Mouse (Mus musculus): Measurements from ENCODE around the gene Vps53. TPM values are rescaled to one million over a fixed set of nuclear protein-coding genes. Genes with fewer than 3 reads are reported as not detected.
"Not testable (repeated sequence)": the region's sequence is repeated elsewhere in the genome, so short reads cannot be mapped to it uniquely, and the experiment has no call there.

Gene Vps53
- polyA plus RNA-seq, 1 experiment from 2014 or later = 44.8 TPM

GRCm38 (mm10) chr11:76009101-76009500 lies 170.3 kb downstream of the Vps53 start:
- no peak overlapping the region for H3K4me3 ChIP-seq (ENCODE audit: low read depth, low read length)
- 62% methylated on average over 6 of the region's 6 CpGs for WGBS
- H3K9me3 ChIP-seq (ENCODE audit: control insufficient read depth) = no peaks in the 10 kb centered on the region
- no peak overlapping the region for H3K27ac ChIP-seq (ENCODE audit: low read depth, low read length)
- ATAC-seq = no peak
- H3K36me3 ChIP-seq (ENCODE audit: control insufficient read depth, insufficient read depth) = no peaks in the 10 kb centered on the region
- no peaks in the 10 kb centered on the region for H3K27me3 ChIP-seq (replicated peaks; ENCODE audit: control insufficient read depth, insufficient read depth, low read length)
- H3K4me1 ChIP-seq (replicated peaks; ENCODE audit: control insufficient read depth, insufficient read depth, low read length) = no peaks in the 10 kb centered on the region; the same call in 1 of the 2 replicates
- H3K4me2 ChIP-seq (replicated peaks; ENCODE audit: low read depth) = no peak overlapping the region
- H3K9ac ChIP-seq (ENCODE audit: low read depth, low read length) = no peak overlapping the region
- TF ChIP-seq CTCF (IDR thresholded peaks at IDR 0.05; ENCODE audit: low read depth) = 0 out of 2 replicates have a peak, but pooled peaks have one; percentile 11

DNA sequence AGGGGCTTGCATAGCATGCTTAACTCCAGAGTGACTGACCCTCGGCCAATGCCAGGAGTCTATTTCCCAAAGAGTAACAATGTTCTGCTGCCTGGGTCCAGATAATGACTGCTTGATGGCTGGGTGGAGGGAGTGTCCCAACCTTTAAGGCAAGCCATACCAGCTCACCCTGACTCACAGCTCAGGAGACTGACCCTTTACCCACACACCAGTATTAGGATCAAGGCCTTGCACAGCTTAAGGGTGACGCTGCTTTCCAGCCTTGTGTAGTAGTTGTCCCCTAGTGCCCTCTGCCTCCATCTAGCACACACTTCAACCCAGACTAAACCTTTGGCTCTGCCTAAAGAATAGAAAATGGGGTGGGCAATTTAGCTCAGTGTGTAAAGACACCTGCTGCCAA lies 171.3 kb downstream of the Vps53 start:
- H3K9ac ChIP-seq (ENCODE audit: low read depth, low read length) = no peak overlapping the region
- no peak for ATAC-seq
- H3K4me1 ChIP-seq (replicated peaks; ENCODE audit: control insufficient read depth, insufficient read depth, low read length) = no peaks in the 10 kb centered on the region; the same call in 1 of the 2 replicates
- no peaks in the 10 kb centered on the region for H3K36me3 ChIP-seq (ENCODE audit: control insufficient read depth, insufficient read depth)
- H3K9me3 ChIP-seq (ENCODE audit: control insufficient read depth) = no peaks in the 10 kb centered on the region
- 71% methylated on average over 2 of the region's 2 CpGs for WGBS
- no peak overlapping the region for H3K27ac ChIP-seq (ENCODE audit: low read depth, low read length)
- no peaks in the 10 kb centered on the region for H3K27me3 ChIP-seq (replicated peaks; ENCODE audit: control insufficient read depth, insufficient read depth, low read length)
- no peak for TF ChIP-seq CTCF (IDR thresholded peaks at IDR 0.05; ENCODE audit: low read depth)
- no peak overlapping the region for H3K4me3 ChIP-seq (ENCODE audit: low read depth, low read length)
- H3K4me2 ChIP-seq (replicated peaks; ENCODE audit: low read depth) = no peak overlapping the region

DNA sequence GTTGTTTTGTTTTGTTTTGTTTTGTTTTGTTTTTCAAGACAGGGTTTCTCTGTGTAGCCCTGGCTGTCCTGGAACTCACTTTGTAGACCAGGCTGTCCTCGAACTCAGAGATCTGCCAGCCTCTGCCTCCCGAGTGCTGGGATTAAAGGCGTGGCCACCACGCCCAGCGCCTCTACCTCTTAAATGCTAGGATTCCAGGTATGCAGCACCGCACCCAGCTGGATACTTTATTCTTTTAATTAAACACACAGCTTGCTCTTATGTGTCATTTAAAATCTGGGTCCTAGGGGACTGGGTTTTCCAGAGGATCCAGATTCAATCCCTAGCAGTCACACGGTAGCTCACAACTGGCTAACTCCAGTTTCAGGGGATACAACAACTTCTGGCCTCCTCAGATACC lies 175.2 kb downstream of the Vps53 start:
- not testable (repeated sequence) for H3K4me3 ChIP-seq (ENCODE audit: low read depth, low read length); ATAC-seq; H3K4me2 ChIP-seq (replicated peaks; ENCODE audit: low read depth); H3K27me3 ChIP-seq (replicated peaks; ENCODE audit: control insufficient read depth, insufficient read depth, low read length); H3K36me3 ChIP-seq (ENCODE audit: control insufficient read depth, insufficient read depth); H3K4me1 ChIP-seq (replicated peaks; ENCODE audit: control insufficient read depth, insufficient read depth, low read length); H3K9ac ChIP-seq (ENCODE audit: low read depth, low read length); H3K27ac ChIP-seq (ENCODE audit: low read depth, low read length); H3K9me3 ChIP-seq (ENCODE audit: control insufficient read depth)
- WGBS = 91% methylated on average over 7 of the region's 7 CpGs

DNA sequence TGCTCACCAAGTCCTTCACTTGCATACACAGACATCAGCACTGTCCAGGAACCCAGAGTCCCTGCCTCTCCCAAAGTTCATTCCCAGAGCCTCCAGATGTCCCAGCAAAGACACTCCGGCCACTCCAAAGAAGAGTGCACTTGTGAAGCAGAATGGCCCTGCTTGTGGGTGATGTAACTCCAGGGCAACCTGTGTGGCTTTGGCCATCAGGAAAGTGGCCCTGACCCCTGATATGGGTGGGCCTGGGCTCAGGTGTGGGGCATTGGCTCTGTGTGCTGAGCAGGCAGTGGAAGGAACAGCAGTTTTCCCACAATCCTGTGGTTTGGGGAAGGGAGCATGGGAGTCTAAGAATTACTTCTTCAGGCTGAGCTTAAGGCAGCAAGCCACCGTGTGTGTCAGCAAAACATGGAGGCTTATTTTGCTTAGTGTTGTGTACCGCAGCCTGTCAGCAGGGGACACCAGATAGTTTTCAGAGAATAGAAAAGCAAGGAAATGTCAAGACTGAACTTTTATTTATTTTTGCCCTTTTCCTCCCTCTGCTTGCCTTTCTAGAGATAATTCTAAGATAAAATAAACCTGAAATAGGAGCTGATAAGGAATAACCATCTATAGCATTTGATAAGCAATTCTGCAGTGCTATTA lies 178.1 kb downstream of the Vps53 start:
- Histone ChIP-seq H3K36me3 (ENCODE audit: control insufficient read depth, insufficient read depth) (no peaks in the 10 kb centered on the region), H3K9me3 (ENCODE audit: control insufficient read depth) (no peaks in the 10 kb centered on the region), H3K27ac (ENCODE audit: low read depth, low read length) (no peak overlapping the region), H3K4me1 (replicated peaks; ENCODE audit: control insufficient read depth, insufficient read depth, low read length) (no peaks in the 10 kb centered on the region; the same call in 1 of the 2 replicates), H3K4me2 (replicated peaks; ENCODE audit: low read depth) (no peak overlapping the region), H3K27me3 (replicated peaks; ENCODE audit: control insufficient read depth, insufficient read depth, low read length) (no peaks in the 10 kb centered on the region), H3K9ac (ENCODE audit: low read depth, low read length) (no peak overlapping the region), H3K4me3 (ENCODE audit: low read depth, low read length) (no peak overlapping the region)
- peak; percentile 68 for TF ChIP-seq CTCF (IDR thresholded peaks at IDR 0.05; ENCODE audit: low read depth)
- no peak for ATAC-seq
- 40% methylated on average over 3 of the region's 3 CpGs for WGBS

GRCm38 (mm10) chr11:76000701-76001100 lies 178.7 kb downstream of the Vps53 start:
- 85% methylated on average over 5 of the region's 5 CpGs for WGBS
- Histone ChIP-seq H3K4me1 (replicated peaks; ENCODE audit: control insufficient read depth, insufficient read depth, low read length) (no peaks in the 10 kb centered on the region; the same call in 1 of the 2 replicates), H3K36me3 (ENCODE audit: control insufficient read depth, insufficient read depth) (no peaks in the 10 kb centered on the region), H3K27ac (ENCODE audit: low read depth, low read length) (no peak overlapping the region), H3K4me3 (ENCODE audit: low read depth, low read length) (no peak overlapping the region), H3K27me3 (replicated peaks; ENCODE audit: control insufficient read depth, insufficient read depth, low read length) (no peaks in the 10 kb centered on the region), H3K9me3 (ENCODE audit: control insufficient read depth) (no peaks in the 10 kb centered on the region), H3K4me2 (replicated peaks; ENCODE audit: low read depth) (no peak overlapping the region), H3K9ac (ENCODE audit: low read depth, low read length) (no peak overlapping the region)
- no peak for TF ChIP-seq CTCF (IDR thresholded peaks at IDR 0.05; ENCODE audit: low read depth)
- ATAC-seq = no peak

- WGBS = 10% methylated on average over 36 of the region's 36 CpGs
- H3K4me2 ChIP-seq (replicated peaks; ENCODE audit: low read depth) = peak within 1 kb of the TSS; percentile 98
- peak; percentile 83 for TF ChIP-seq CTCF (IDR thresholded peaks at IDR 0.05; ENCODE audit: low read depth)
- peak within 1 kb of the TSS; percentile 22; the same call in 1 of the 2 replicates for H3K9ac ChIP-seq (ENCODE audit: low read depth, low read length)
- H3K9me3 ChIP-seq (ENCODE audit: control insufficient read depth) = no peaks in the 10 kb centered on the region
- H3K27me3 ChIP-seq (replicated peaks; ENCODE audit: control insufficient read depth, insufficient read depth, low read length) = no peaks in the 10 kb centered on the region
- H3K27ac ChIP-seq (ENCODE audit: low read depth, low read length) = no peak within 1 kb of the TSS
- H3K36me3 ChIP-seq (ENCODE audit: control insufficient read depth, insufficient read depth) = no peaks in the 10 kb centered on the region
- ATAC-seq = peak; percentile 86
- H3K4me3 ChIP-seq (ENCODE audit: low read depth, low read length) = peak within 1 kb of the TSS; percentile 56
- H3K4me1 ChIP-seq (replicated peaks; ENCODE audit: control insufficient read depth, insufficient read depth, low read length) = no peaks in the 10 kb centered on the region; the same call in 1 of the 2 replicates
These were observed 179.8 kb downstream of the Vps53 start, which contains the start of gene 1700016K19Rik for GRCm38 (mm10) chr11:75999440-76000155. TSS of gene 1700016K19Rik (plus strand) at chr11:75999912.

Other genes with a start within 250 kb of the Vps53 start
- 10.5 and 12.9 TPM in 2 replicates for gene Rph3al, start 241.2 kb downstream of the Vps53 start, polyA plus RNA-seq (2015; fragmentation: Nextera tagmentation; extraction: Ambion mirVana)
- 0.17 TPM in 1 of 2 replicates, not detected in the other for gene 1700016K19Rik, start 179.7 kb downstream of the Vps53 start, polyA plus RNA-seq (2015; fragmentation: Nextera tagmentation; extraction: Ambion mirVana)
- 24.2 and 26.8 TPM in 2 replicates for gene Rflnb, start 151.9 kb downstream of the Vps53 start, polyA plus RNA-seq (2015; fragmentation: Nextera tagmentation; extraction: Ambion mirVana)
- gene Fam57a, start within 50 bp of the Vps53 start, polyA plus RNA-seq (2015; fragmentation: Nextera tagmentation; extraction: Ambion mirVana) = 15.5 and 19.9 TPM in 2 replicates
- gene Dbil5, start 38.0 kb upstream of the Vps53 start, polyA plus RNA-seq (2015; fragmentation: Nextera tagmentation; extraction: Ambion mirVana) = 0.65 and 0.86 TPM in 2 replicates
- 5.7 and 7.5 TPM in 2 replicates for gene Gemin4, start 38.0 kb upstream of the Vps53 start, polyA plus RNA-seq (2015; fragmentation: Nextera tagmentation; extraction: Ambion mirVana)
- 8.4 and 8.9 TPM in 2 replicates for gene Mrm3, start 64.1 kb upstream of the Vps53 start, polyA plus RNA-seq (2015; fragmentation: Nextera tagmentation; extraction: Ambion mirVana)
- 68.9 and 77.2 TPM in 2 replicates for gene Glod4, start 64.1 kb upstream of the Vps53 start, polyA plus RNA-seq (2015; fragmentation: Nextera tagmentation; extraction: Ambion mirVana)
- 14.9 and 15.9 TPM in 2 replicates for gene Nxn, start 219.5 kb upstream of the Vps53 start, polyA plus RNA-seq (2015; fragmentation: Nextera tagmentation; extraction: Ambion mirVana)
- 95.2 and 96.0 TPM in 2 replicates for gene Timm22, start 227.3 kb upstream of the Vps53 start, polyA plus RNA-seq (2015; fragmentation: Nextera tagmentation; extraction: Ambion mirVana)

Data from intestine, postnatal 0 days (tissue).